Mouse (Mus musculus): ENCODE results near the gene 1700001C02Rik. TPM values are rescaled to one million over a fixed set of nuclear protein-coding genes. Genes with fewer than 3 reads are reported as not detected.

Gene 1700001C02Rik
- not detected for polyA plus RNA-seq (2017; shearing (Covaris generic))

DNA sequence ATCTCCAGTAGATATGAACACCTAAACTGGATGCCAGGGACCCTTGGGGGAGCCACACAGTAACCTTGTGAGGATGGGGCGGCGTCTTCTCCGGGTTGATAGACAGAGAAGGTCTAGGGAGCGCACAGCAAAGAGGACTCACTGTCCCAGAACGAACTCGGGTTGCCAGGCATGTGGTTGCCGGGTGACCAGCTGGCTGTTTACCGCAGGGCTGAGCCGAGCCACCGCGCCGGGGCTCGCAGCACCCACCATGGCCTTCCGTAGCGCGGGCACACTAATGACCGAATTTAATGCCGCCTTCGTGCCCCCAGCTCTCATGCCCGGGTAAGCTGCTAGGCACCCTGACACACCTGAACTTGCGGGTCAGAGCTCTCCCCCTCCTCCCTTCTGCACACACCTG is at the start of gene 1700001C02Rik:
Gene 1700001C02Rik, plus strand, starts transcription at position 187 of the 400 bp plus-strand sequence.
- no peak for ATAC-seq

DNA sequence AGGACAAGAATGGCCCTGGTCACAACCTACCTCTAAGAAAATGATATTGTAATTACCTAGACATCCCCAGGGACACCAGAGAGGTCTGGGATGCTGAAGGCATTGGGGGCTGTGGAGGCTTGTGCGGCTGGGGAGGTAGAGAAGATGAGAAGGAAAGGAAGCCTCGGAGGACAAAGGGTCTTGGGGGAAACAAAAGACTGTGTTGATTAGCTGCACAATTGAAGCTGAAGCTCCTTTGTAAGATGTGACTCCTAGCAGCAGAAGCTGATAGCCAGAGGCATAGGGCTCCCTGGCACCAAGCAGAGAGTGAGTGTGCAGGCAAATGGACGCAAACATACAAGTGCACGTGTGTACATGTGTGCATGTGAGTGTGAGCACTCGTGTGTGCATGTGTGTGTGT is 49.2 kb upstream of the 1700001C02Rik start:
- ATAC-seq: no peak

DNA sequence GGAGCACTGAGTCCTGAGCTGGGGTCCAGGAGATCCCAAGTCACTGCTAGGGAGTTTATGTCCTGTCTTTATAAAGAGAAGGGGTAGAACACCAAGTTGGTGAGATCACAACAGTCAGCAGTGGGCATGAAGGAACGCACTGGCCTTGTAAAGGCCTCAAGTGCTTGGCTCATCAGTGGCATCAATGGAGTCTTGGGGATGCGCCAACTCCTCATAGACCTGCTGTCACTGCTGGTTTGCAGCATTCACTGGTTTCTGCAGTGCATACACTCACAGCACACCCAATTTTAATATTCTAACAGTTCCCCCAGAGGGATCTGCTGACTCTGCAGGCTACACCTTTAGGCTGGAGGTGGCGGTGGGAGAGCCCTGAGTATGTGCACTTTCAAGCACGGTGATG is 42.7 kb upstream of the 1700001C02Rik start:
- no peak for ATAC-seq

DNA sequence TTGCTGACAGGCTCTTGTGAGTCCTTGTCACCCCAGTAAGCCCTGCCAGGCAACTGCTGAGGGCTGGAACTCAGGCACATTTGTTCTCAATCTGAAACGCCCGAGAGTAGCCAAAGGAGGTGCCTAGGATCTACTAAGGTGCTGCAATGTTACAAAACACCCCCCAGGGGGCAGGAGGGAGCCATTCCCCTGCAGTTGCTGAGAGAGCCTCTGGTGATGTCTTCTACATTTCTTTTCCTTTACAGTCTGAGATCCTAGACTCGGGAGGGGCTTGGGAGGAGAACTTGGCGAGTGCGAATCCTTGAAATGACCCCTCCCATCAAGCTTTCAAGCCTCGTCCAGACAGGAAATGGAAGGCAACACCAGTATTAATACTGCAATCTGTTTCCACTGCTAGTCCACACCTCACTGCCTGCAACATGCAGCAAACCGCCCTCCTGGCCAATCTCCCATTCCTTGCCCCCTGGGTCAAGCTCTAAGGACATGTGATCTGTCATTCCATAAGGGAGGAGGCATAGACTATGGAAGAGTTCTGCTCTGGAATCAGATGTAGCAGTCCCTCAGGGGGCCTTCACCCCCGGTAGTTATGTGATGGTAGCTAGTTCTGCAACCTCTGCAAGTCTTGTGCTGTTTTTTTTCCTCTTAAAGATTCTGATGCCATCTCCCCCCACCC is 42.1 kb upstream of the 1700001C02Rik start:
- no peak for ATAC-seq

DNA sequence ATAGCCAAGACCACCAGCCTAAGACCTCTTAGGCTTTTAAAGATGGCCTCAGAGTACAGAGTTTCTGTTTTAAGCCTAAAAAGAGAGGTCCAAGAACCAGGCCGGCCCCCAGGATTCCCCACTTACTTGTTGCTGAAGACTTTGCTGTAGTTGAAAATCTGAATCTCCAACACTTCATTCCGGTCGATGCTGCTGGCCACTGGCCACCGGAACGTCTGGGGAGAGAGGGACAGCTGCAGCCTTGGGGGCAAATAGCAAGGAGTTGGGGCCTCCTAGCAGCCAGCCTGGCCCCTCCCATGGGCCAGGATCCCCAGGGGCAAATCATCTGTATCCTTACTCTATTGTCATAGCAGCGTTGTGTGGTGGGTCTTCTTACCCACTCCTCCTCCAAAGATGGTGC is 38.4 kb upstream of the 1700001C02Rik start:
- no peak for ATAC-seq

DNA sequence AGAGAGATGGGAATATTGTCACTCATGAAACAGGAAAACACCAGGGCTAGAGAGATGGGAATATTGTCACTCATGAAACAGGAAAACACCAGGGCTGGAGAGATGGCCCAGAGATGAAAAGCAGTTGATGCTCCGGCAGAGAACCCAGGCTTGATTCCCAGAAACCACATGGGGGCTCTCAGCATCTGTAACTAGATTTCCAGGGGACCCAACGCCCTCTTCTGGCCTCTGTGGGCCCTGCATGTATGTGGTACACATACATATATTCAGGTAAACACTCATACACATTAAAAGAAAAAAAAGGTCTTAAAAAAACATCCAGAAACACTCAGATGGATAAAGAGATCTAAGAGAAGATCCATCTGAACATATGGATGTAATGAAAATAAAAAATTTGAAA is 26.9 kb upstream of the 1700001C02Rik start:
- ATAC-seq: no peak

DNA sequence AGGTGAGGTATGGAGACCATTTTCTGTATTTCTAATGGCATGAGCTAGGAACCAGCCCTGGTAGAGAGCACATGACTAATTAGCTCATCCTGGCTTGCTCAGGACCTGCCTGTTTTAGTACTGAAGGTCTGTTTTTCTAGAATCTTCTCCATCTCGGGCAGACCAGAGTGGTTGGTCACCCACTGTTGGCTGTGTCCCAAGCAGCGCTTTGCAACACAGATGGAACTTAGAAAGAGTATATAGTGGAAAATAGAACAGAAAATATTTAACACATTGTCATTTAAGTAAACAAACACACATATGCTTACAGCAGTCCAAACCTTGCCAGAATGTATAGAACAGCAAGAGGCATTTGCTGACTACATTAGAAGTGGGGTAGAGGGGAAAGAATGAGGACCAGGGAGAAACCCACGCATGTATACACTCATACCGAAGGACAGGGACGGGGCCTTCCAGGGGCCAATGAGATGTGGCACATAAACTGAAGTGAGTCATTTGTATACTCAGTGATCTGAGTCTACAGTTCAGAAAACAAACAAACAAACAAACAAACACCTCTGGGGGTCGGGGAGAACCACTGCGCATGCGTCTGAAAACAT is 25.4 kb upstream of the 1700001C02Rik start:
- no peak for ATAC-seq

DNA sequence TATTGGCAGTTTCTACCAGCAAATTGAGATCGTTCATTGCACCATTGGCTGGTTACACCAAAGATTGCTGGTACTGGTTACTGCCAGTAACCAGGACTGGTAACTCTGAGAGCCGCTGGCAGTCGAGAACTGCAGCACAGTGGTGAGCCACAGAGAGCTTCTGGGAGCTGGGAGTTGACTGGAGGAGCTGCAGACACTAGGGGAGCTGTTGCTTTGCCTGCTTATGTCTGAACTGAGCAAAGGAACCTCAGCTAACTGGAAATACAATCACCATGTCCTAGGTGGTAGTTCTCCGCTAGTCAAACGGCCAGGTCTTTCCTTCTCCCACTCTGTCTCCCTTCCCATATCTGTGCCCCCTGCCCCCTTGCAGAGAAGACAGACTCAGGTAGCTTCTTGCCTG is 23.7 kb upstream of the 1700001C02Rik start:
- ATAC-seq: no peak

DNA sequence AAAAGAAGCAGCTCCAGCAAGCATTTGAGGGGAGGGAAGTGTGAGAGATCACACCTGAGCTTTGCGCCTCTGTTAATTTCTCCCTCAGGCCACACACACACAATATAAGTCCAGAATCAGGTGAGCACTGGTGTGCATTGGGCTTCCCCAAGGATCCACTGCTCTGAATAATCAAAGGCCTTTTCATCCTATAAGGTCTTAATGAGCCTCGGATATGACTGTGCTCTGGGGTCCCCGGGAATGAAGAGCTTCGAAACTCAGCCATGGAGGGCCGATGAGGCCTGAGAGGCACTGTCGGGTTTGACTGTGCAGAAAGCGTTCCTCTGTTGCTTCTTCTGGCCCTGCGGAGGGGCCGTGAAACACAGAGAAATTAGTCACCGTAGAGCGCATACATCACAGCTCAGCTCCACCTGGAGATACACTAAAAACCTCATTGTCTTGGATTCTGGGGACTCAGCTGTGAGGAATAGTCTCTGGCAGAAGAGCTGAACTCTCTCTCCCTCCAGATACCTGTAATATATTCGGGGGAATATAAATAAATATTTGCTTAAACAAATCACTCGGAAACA is 21.4 kb upstream of the 1700001C02Rik start:
- no peak for ATAC-seq

DNA sequence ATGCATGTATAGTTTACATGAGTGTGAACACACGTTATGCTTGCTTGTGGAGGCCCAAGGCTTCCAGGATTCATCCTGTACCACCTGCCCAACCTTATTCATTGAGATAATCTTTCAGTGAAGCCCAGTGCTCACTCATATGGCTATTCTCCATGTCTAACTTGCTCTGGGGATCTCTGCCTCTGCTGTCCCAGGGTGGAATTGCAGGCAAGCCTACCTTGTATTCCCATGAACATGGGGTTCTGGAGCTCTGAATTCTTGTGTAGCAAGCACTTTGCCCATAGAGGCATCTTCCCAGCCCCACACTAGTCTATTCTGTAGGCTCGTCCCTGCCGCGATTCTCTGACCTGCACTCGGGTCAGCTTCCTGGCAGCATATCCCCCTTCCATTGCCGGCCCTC is 9.8 kb upstream of the 1700001C02Rik start:
- ATAC-seq: no peak

DNA sequence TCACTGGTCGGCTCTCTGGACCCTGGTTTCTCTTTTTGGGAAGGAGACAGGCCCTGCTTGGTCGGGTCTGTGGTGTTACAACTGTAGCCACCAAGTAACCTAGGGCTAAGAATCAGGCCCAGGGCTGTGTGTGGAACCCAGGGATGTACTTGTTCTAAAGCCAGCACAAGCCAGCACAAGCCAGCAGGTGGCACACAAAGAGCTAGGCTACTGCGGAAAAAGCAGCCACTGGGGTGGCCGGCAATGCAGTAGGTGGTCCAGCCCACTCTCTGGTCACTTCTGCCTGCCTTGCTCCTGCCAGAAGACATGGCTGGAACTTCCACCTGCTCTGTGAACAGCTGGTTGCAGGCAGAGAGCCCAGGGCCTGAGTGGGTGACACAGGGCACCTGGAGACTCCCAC is 5.7 kb upstream of the 1700001C02Rik start:
- ATAC-seq: no peak

DNA sequence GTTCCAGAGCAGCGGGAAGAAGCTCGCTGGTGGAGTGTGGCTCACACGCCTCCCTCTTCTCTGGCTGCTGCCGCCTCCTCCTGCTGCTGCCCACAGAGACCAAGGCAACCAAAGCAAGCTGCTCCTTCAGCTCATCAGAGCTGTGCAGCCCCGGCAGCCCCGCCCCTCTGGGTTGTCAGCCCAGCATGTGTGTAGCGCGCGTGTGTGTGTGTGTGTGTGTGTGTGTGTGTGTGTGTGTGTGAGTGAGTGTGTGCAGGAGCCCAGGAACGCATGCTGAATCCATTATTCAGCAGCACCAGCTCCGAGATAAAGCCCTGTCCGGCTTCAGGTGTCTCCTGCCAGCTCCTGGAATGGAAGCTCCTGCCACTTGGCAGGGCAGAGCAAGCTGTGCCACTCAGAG is 4.0 kb upstream of the 1700001C02Rik start, which contains the start of gene Otof:
Gene Otof, minus strand, starts transcription at position 112 of the 400 bp plus-strand sequence.
- no peak for ATAC-seq

DNA sequence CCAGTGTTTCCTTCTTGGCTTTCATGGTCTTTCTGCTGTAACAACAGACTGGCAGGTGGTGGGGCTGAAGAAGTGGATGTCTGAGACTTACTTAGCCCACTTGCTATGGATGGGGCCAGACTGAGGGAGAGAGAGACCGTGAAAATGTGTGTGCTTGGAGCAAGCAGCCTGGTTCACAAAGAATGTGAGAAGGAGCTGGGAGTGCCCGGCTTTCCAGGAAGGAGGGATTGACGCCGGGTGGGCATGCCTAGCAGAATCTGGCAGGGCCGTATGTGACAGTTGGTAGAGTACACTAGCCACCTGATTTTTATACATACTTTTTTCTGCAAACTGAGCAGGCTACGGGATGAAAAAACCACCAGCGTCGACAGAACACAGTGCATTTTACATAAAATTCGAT is 468 bp downstream of the 1700001C02Rik start:
- ATAC-seq: no peak

DNA sequence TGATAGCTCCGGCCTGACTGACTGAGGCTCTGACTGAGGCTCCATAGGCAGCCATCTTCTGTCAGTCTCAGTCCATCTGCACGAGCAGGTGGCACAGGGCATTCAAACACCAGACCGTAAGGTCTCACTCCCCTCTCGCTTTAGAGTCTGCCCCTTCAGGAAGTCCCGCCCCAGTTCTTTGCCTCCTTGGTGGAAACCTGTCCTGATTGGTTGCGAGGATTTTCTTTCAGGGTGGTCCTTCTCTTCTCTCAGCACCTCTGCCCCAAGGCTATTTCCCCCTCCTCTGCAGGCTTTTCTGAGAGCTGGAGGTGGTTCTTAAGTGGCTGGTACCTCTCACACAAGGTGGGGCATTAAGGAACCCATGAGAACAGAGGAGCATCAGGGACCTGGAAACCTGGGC is 4.6 kb downstream of the 1700001C02Rik start:
- ATAC-seq: no peak

DNA sequence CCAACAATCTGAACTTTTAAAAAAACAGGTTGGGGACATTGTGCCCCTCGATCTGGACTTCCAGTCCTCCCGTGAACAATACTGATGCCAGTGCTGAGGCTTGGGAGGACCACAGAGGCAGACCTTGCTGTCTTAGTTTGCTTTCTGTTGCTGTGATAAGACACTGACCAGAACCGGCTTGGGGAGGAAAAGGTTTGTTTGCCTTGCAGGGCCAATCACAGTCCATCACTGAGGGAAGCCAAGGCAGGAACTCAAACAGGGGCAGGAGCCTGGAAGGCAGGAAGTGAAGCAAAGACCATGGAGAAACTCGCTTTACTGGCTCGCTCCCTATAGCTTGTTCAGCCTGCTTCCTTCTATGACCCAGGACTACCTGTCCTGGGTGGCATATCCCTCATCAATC is 6.3 kb downstream of the 1700001C02Rik start:
- ATAC-seq: no peak

DNA sequence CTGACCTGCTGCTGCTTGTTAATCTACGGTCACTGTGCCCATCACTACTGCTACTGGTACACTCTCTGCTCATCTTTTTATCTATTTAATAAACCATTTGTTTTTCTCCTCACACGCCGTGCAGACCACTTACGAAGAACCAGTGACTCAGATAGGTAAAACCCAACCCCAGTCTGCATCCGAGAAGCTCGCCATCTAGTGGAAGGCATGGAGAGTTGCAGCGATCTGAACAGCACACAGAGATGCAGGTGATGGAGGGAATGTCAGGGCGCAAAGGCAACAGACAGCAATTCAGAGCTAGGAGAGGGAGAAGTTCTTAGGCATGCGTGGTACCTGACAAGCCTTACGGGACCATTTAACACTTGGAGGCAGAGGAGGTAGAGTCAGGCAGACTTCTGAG is 10.7 kb downstream of the 1700001C02Rik start:
- no peak for ATAC-seq

DNA sequence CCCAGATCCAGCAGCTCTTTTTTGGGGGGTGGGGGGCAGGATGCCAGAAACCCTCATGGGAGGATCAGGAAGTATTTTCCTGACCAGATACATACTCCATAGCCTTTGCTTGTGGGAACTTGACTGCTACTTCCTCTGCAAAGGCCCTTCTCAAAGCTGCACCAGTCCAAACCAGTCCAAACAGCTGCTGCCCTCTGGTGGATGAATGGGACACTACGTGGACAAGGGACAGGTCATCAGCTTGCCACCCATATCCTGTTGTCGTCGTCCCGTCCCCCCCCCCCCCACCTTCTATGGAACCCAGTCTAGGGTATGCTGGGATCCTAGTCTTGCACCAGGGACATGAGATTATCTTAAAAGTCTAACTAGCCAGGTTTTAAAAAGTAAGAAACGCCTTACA is 16.5 kb downstream of the 1700001C02Rik start:
- no peak for ATAC-seq

DNA sequence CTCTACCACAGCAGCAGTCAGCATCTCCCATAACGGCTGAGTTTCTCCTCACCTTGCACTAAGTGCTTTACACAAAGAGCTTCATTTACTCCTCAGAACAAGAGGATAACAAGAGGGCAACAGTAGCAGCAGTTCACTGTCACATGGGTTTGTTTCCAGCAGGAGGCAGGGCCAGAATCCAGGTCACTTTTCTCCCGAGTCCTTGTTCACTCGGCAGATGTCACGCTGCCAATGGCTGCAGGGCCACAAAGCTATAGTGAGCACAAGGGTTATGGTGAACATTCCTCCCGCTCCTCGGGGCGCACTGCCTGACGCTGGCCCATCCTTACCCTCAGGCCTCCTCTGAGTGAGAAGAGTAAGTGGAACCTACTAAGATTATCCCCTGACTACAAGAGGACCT is 17.7 kb downstream of the 1700001C02Rik start:
- no peak for ATAC-seq

DNA sequence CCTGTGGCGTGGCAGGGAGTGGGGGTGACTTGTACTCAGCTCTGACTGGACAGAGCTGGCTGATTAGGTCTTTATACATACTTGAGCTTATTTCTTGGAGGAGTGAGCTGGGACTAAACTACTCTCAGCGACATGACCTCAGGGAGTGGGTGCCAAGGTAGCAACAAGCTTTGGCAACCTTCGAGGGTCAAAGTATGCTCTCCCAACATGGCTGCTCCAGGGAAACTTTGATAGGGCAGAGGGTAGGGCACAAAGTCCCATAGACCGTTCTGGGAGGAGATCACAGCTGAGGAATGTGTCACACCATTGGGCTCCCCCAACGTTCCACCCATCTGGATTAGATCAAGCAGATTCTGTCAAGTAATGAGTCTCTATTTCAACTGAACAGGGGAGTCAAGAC is 18.7 kb downstream of the 1700001C02Rik start:
- no peak for ATAC-seq

DNA sequence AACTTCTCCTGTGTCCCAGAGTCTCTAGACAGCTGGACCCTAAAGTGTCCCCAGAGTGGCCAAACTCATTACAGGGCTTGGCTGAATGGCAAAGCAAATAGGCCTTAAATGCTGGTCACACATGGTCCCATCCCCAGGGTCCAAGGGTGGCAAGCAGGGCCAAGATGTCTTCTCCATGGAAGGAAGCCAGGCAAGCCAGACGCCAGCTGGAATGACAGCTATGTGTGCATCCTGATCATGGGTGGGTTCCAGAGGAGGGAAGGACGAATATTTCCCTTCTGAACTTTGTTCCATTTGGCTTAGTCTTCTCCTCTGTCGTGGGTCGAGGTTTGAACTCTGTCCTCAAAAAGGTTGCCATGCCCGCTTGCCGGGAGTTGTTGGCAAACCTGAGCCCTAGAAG is 19.3 kb downstream of the 1700001C02Rik start:
- no peak for ATAC-seq

DNA sequence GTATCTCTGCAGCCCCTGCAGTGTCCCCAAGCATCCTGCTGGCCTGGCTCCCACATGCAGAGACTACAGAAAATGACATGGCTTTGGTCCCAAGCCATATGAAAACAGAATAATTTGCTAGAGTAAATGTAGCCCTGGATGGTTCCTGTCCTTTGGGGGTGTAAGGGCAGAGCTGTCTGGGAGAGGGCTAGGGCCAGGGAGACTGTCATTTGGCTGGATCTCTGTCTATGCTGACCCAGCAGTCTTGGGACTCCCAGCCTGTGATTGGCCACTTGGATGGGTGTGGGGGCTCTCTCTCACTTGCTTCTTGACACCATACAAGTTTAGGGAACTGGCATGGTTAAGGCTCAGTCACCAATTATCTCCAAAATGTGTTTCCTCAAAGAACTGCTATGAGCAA is 24.4 kb downstream of the 1700001C02Rik start:
- no peak for ATAC-seq

DNA sequence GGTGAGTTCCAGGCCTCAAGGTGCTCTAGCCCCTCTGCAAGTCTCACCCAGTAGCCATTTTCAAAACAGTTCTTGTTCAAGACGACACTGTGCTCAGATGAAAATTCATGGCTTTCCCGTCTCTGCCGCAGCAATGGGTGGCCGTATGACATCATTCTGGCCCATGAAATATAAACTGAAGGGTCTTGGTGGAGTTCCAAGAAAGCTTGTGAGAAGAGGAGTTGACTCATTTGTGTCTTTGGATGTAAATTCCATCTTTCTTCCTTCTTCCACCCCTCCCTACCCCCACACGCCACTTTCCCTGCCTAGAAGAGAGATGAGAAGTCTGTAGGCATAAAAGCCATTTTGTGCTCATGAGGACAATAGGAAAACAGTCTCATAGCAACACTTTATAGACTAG is 25.0 kb downstream of the 1700001C02Rik start:
- ATAC-seq: no peak

DNA sequence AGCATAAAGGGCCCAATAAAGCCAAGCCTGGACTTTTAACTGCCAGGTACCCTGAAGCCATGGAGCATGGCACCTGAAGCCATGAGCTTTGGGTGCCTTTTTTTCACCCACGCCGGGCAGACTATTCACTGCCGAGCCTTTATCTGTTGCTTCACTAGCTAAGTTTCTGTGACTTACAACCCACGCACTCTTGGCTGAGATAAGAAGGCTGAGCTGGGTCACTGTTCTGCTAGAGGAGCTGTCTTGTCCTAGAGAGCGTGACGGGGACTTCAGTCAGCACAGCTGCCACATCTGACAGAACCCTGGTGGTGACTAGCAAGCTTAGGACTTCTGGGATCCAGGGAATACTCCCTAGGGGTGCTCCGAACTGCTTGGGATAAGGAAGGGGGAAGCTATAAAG is 27.9 kb downstream of the 1700001C02Rik start:
- ATAC-seq: no peak

DNA sequence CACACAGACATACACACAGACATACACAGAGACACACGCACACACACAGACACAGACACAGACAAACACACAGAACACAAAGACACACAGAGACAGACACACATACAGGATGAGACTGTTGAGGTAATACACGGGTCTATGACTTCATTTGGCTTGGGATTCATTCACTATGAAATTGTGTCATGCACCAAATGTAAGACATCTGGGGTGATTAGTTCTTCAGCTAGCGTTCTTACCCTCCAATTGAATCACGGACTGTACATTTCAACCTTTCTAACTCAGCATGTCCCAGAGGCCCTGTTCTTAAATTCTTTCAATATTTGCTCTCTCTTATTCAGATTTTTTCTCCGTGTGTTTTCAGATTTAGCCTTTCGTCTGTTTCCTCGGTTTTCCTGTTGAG is 28.8 kb downstream of the 1700001C02Rik start:
- no peak for ATAC-seq
